Mouse (Mus musculus) MEL (cell line): ENCODE data around the gene Celsr1. TPM values are rescaled to one million over a fixed set of nuclear protein-coding genes. Genes with fewer than 3 reads are reported as not detected.

Source experiments
- DNase-seq: peaks from one replicate; pipeline ENCODE4 v3.0.0; 2011; ENCODE audit warnings: low read depth, low spot score
- H3K27ac ChIP-seq: 2 replicates; pipeline ENCODE4 v1.5.1; 2012; ENCODE audit warnings: low read depth, mild to moderate bottlenecking, control low read depth, low read length, moderate library complexity; ENCODE audit not compliant: control insufficient read depth
- H3K27me3 ChIP-seq, 2 experiments: fragments of 150-350 bp in 1 of 2; sonication (generic) in 1 of 2; 2 replicates each; pipeline ENCODE4 v1.6.1; 2012; ENCODE audit warnings: low read length in 2 of 2, mild to moderate bottlenecking in 2 of 2, improper control_type of control experiment in 1 of 2, moderate library complexity in 1 of 2; ENCODE audit not compliant: insufficient read depth in 2 of 2, control insufficient read depth in 1 of 2
- H3K36me3 ChIP-seq, 2 experiments: 2 replicates each; pipeline ENCODE4 v1.6.1; 2012 to 2014; ENCODE audit warnings: low read length in 2 of 2, improper control_type of control experiment in 1 of 2, inconsistent platforms in 1 of 2, mild to moderate bottlenecking in 1 of 2; ENCODE audit not compliant: insufficient read depth in 2 of 2, control insufficient read depth in 1 of 2
- H3K4me1 ChIP-seq, 2 experiments: fragments of 150-350 bp in 1 of 2; sonication (generic) in 1 of 2; 2 replicates each; pipeline ENCODE4 v1.6.1; 2012; ENCODE audit warnings: low read length in 2 of 2, improper control_type of control experiment in 1 of 2, mild to moderate bottlenecking in 1 of 2; ENCODE audit not compliant: insufficient read depth in 2 of 2, control insufficient read depth in 1 of 2
- H3K4me3 ChIP-seq, 2 experiments: fragments of 150-350 bp in 1 of 2; sonication (generic) in 1 of 2; 2 replicates each; pipeline ENCODE4 v1.5.1; 2012; ENCODE audit warnings: low read depth in 2 of 2, low read length in 2 of 2, mild to moderate bottlenecking in 2 of 2, moderate library complexity in 2 of 2, control low read depth in 1 of 2, improper control_type of control experiment in 1 of 2; ENCODE audit not compliant: control insufficient read depth in 1 of 2, insufficient read depth in 1 of 2
- H3K79me2 ChIP-seq: 2 replicates; pipeline ENCODE4 v1.6.1; 2012; ENCODE audit warnings: mild to moderate bottlenecking, low read length, moderate library complexity; ENCODE audit not compliant: control insufficient read depth, poor library complexity, insufficient read depth
- H3K9ac ChIP-seq: 2 replicates; pipeline ENCODE4 v1.6.1; 2012; ENCODE audit warnings: low read depth, mild to moderate bottlenecking, control low read depth, low read length, moderate library complexity; ENCODE audit not compliant: control insufficient read depth, poor library complexity, severe bottlenecking
- H3K9me3 ChIP-seq: fragments of 150-350 bp; sonication (generic); replicated peaks from 2 replicates; pipeline ENCODE4 v1.6.1; 2012; ENCODE audit warnings: mild to moderate bottlenecking, low read length, improper control_type of control experiment, moderate library complexity; ENCODE audit not compliant: insufficient read depth
- BHLHE40 ChIP-seq: IDR thresholded peaks from 2 replicates; pipeline ENCODE4 v1.6.1; 2012; ENCODE audit warnings: low read depth, mild to moderate bottlenecking, inconsistent platforms, low read length, improper control_type of control experiment, borderline replicate concordance
- ELF1 ChIP-seq: IDR thresholded peaks from 2 replicates; pipeline ENCODE4 v1.6.1; 2014; ENCODE audit warnings: low read depth, mild to moderate bottlenecking, inconsistent platforms, low read length, improper control_type of control experiment, moderate library complexity
- EP300 ChIP-seq, 2 experiments: IDR thresholded peaks; 2 replicates each; pipeline ENCODE4 v1.6.1; 2011; ENCODE audit warnings: improper control_type of control experiment in 2 of 2, low read length in 2 of 2, low read depth in 1 of 2, mild to moderate bottlenecking in 1 of 2
- GABPA ChIP-seq: IDR thresholded peaks from 2 replicates; pipeline ENCODE4 v1.6.1; 2012; ENCODE audit warnings: low read depth, mild to moderate bottlenecking, inconsistent platforms, low read length, improper control_type of control experiment, moderate library complexity
- GATA1 ChIP-seq: IDR thresholded peaks from 2 replicates; pipeline ENCODE4 v1.6.1; 2011; ENCODE audit warnings: low read depth, low read length, improper control_type of control experiment
- HCFC1 ChIP-seq: IDR thresholded peaks from 2 replicates; pipeline ENCODE4 v1.6.1; 2012; ENCODE audit warnings: low read depth, mild to moderate bottlenecking, inconsistent platforms, low read length, improper control_type of control experiment, moderate library complexity
- JUND ChIP-seq: IDR thresholded peaks from 2 replicates; pipeline ENCODE4 v1.6.1; 2011; ENCODE audit warnings: low read depth, mild to moderate bottlenecking, improper control_type of control experiment, low read length
- KAT2A ChIP-seq: conservative IDR thresholded peaks from 2 replicates; pipeline ENCODE4 v1.6.1; 2012; ENCODE audit warnings: low read depth, low read length, improper control_type of control experiment, inconsistent platforms
- MAFK ChIP-seq: IDR thresholded peaks from 2 replicates; pipeline ENCODE4 v1.6.1; 2011; ENCODE audit warnings: low read depth, mild to moderate bottlenecking, low read length, improper control_type of control experiment, borderline replicate concordance
- MAX ChIP-seq: IDR thresholded peaks from 2 replicates; pipeline ENCODE4 v1.6.1; 2011; ENCODE audit warnings: low read length, improper control_type of control experiment
- MEF2A ChIP-seq: IDR thresholded peaks from 2 replicates; pipeline ENCODE4 v1.6.1; 2014; ENCODE audit warnings: low read depth, mild to moderate bottlenecking, inconsistent platforms, low read length, improper control_type of control experiment; ENCODE audit not compliant: poor library complexity, insufficient replicate concordance, severe bottlenecking; ENCODE audit errors: extremely low read depth
- MYB ChIP-seq: IDR thresholded peaks from 2 replicates; pipeline ENCODE4 v1.6.1; 2011; ENCODE audit warnings: mild to moderate bottlenecking, low read depth, low read length, improper control_type of control experiment
- NRF1 ChIP-seq: IDR thresholded peaks from 2 replicates; pipeline ENCODE4 v1.6.1; 2014; ENCODE audit warnings: low read depth, mild to moderate bottlenecking, inconsistent platforms, low read length, improper control_type of control experiment, moderate library complexity; ENCODE audit not compliant: poor library complexity, insufficient read depth, severe bottlenecking
- POLR2AphosphoS2 ChIP-seq: IDR thresholded peaks from 2 replicates; pipeline ENCODE4 v1.6.1; 2011; ENCODE audit warnings: low read length, improper control_type of control experiment
- POLR2AphosphoS5 ChIP-seq: IDR thresholded peaks from 2 replicates; pipeline ENCODE4 v1.6.1; 2012; ENCODE audit warnings: low read depth, borderline replicate concordance, mild to moderate bottlenecking, inconsistent platforms, low read length, moderate library complexity, mixed read lengths
- RCOR1 ChIP-seq: IDR thresholded peaks from 2 replicates; pipeline ENCODE4 v1.6.1; 2012; ENCODE audit warnings: low read depth, mild to moderate bottlenecking, inconsistent platforms, low read length, improper control_type of control experiment
- SIN3A ChIP-seq: IDR thresholded peaks from 2 replicates; pipeline ENCODE4 v1.6.1; 2012; ENCODE audit warnings: low read length, improper control_type of control experiment, inconsistent platforms
- SMC3 ChIP-seq: IDR thresholded peaks from 2 replicates; pipeline ENCODE4 v1.6.1; 2011; ENCODE audit warnings: low read depth, low read length, improper control_type of control experiment
- TAL1 ChIP-seq: IDR thresholded peaks from 2 replicates; pipeline ENCODE4 v1.6.1; 2012; ENCODE audit warnings: mild to moderate bottlenecking, inconsistent platforms, low read length, moderate library complexity, mixed read lengths
- TBP ChIP-seq: IDR thresholded peaks from 2 replicates; pipeline ENCODE4 v1.8.0; 2011; ENCODE audit warnings: low read depth, low read length, improper control_type of control experiment
- TCF12 ChIP-seq: IDR thresholded peaks from 2 replicates; pipeline ENCODE4 v1.6.1; 2014; ENCODE audit warnings: low read depth, mild to moderate bottlenecking, inconsistent platforms, low read length, improper control_type of control experiment, moderate library complexity
- UBTF ChIP-seq: IDR thresholded peaks from 2 replicates; pipeline ENCODE4 v1.6.1; 2012; ENCODE audit warnings: low read depth, mild to moderate bottlenecking, inconsistent platforms, low read length, improper control_type of control experiment, moderate library complexity, borderline replicate concordance; ENCODE audit not compliant: insufficient read depth
- USF1 ChIP-seq: IDR thresholded peaks from 2 replicates; pipeline ENCODE4 v1.6.1; 2014; ENCODE audit warnings: low read depth, mild to moderate bottlenecking, inconsistent platforms, low read length, improper control_type of control experiment, moderate library complexity
- USF2 ChIP-seq, 2 experiments: IDR thresholded peaks; 2 replicates each; pipeline ENCODE4 v1.6.1; 2011 to 2012; ENCODE audit warnings: improper control_type of control experiment in 2 of 2, low read length in 2 of 2, borderline replicate concordance in 1 of 2, inconsistent platforms in 1 of 2, low read depth in 1 of 2, mild to moderate bottlenecking in 1 of 2; ENCODE audit not compliant: insufficient read depth in 1 of 2
- ZC3H11A ChIP-seq: IDR thresholded peaks from 2 replicates; pipeline ENCODE4 v1.6.1; 2012; ENCODE audit warnings: low read depth, mild to moderate bottlenecking, inconsistent platforms, low read length, improper control_type of control experiment
- ZKSCAN1 ChIP-seq: IDR thresholded peaks from 2 replicates; pipeline ENCODE4 v1.6.1; 2012; ENCODE audit warnings: low read depth, mild to moderate bottlenecking, inconsistent platforms, low read length, improper control_type of control experiment, moderate library complexity
- ZNF384 ChIP-seq: IDR thresholded peaks from 2 replicates; pipeline ENCODE4 v1.6.1; 2012; ENCODE audit warnings: low read depth, mild to moderate bottlenecking, inconsistent platforms, low read length, improper control_type of control experiment
- polyA plus RNA-seq, 2 experiments: library from polyadenylated mRNA; stranded (reverse) in 1 of 2; unstranded in 1 of 2; fragments of >175 nt in 1 of 2; fragments of >200 nt in 1 of 2; gene quantifications; 2 replicates each; pipeline versions ENCODE4 v1.2.1 to v1.2.4; 2012; ENCODE audit warnings: low replicate concordance in 2 of 2, low read depth in 1 of 2; ENCODE audit not compliant: insufficient read length in 2 of 2, insufficient read depth in 1 of 2, missing spikeins in 1 of 2
- total RNA-seq: library from RNA; depleted of rRNA; stranded (reverse); fragments of 300-350 nt; gene quantifications from 2 replicates; pipeline ENCODE4 v1.2.3, GENCODE M21; 2012

The Celsr1 gene
- total and polyA plus RNA-seq, 3 experiments = 0.12 to 0.42 TPM; not detected in 1

DNA sequence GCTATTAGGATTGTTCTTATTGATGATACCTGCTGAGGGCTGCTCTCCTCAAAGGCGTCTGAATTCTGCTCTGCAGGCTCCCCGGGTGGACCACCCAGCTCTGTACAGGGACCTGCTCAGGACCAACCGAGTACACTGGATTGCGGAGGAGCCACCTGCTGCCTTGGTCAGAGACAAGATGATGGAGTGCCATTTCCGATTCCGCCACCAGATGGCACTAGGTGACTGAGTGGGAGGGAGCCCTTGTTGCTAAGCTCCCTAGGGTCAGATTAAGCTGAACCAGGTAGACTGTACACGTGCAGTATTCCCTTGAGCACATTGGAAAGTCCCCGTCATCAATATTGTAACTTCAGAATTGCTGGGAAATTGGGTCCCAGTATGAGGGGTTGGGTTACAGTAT, 137.3 kb downstream of the Celsr1 start (continued):
- TF ChIP-seq UBTF = no peak
- TF ChIP-seq SIN3A = no peak
- peak; percentile 90 for TF ChIP-seq SMC3
- TF ChIP-seq TCF12 = no peak
- peak; percentile 74 for TF ChIP-seq ZC3H11A
- no peak for TF ChIP-seq NRF1
- TF ChIP-seq GATA1 = no peak
- no peak for TF ChIP-seq ZNF384
- no peak for TF ChIP-seq MAFK
- TF ChIP-seq ZKSCAN1 = no peak
- no peak for TF ChIP-seq EP300 (IDR thresholded peaks at IDR 0.05; ENCODE audit: low read depth in 1 of 2, low read length in 2 of 2)
- no peak for TF ChIP-seq POLR2AphosphoS5
- no peak for TF ChIP-seq POLR2AphosphoS2
- no peak for TF ChIP-seq MEF2A
- TF ChIP-seq BHLHE40 = no peak
- TF ChIP-seq KAT2A = no peak
- no peak for TF ChIP-seq HCFC1
- TF ChIP-seq JUND = no peak
- no peak for TF ChIP-seq MAX
- TF ChIP-seq ELF1 = no peak
- no peak for TF ChIP-seq TBP
- no peak for TF ChIP-seq MYB

DNA sequence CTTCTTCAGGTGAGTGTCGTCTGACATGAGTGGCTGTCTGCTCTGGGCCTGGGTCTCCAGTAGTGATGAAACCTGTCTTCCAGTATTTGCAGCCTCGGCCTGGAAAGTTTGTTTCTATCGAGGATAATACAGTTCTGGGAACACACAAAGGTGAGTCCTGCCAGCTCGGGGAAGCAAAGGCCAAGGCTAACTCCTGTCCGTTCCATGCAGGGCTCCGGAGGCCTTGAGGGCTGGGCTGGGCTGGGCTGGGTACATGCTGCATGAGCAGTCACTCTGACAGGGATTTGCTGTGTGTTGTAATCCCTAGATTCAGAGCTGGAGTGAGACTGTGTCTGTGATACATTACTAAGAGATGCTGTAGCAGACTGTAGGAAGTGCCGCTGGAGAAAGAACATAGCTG, 139.7 kb downstream of the Celsr1 start:
- no peaks in the 10 kb centered on the region for H3K27me3 ChIP-seq
- H3K36me3 ChIP-seq = no peaks in the 10 kb centered on the region; a peak in 1 of 4 replicates
- TF ChIP-seq HCFC1 = no peak
- TF ChIP-seq ZC3H11A = no peak
- TF ChIP-seq USF1 = no peak
- no peak for TF ChIP-seq POLR2AphosphoS2
- no peak for TF ChIP-seq USF2 (IDR thresholded peaks at IDR 0.05; ENCODE audit: borderline replicate concordance in 1 of 2, insufficient read depth in 1 of 2, low read depth in 1 of 2, low read length in 2 of 2)
- TF ChIP-seq RCOR1 = no peak
- TF ChIP-seq GABPA = no peak
- TF ChIP-seq TAL1 = no peak
- TF ChIP-seq, all 39 proteins: peak for 0
- H3K4me3 ChIP-seq = no peak overlapping the region
- no peaks in the 10 kb centered on the region for H3K4me1 ChIP-seq
- no peak overlapping the region for H3K9ac ChIP-seq
- H3K9me3 ChIP-seq = no peaks in the 10 kb centered on the region
- no peaks in the 10 kb centered on the region for H3K79me2 ChIP-seq
- H3K27ac ChIP-seq = no peak overlapping the region
- no peak for DNase-seq
